Mouse (Mus musculus): ENCODE results near the gene Sbf2.
"Not testable (repeated sequence)": the region's sequence is repeated elsewhere in the genome, so short reads cannot be mapped to it uniquely, and the experiment has no call there.

Gene Sbf2

GRCm38 (mm10) chr7:110629892-110630666 lies 15.4 kb upstream of the Sbf2 start:
- peak; percentile 92 for DNase-seq

GRCm38 (mm10) chr7:110628611-110629354 lies 14.1 kb upstream of the Sbf2 start:
- peak; percentile 69 for DNase-seq

GRCm38 (mm10) chr7:110628273-110628600 lies 13.5 kb upstream of the Sbf2 start:
- DNase-seq, result no peak

DNA sequence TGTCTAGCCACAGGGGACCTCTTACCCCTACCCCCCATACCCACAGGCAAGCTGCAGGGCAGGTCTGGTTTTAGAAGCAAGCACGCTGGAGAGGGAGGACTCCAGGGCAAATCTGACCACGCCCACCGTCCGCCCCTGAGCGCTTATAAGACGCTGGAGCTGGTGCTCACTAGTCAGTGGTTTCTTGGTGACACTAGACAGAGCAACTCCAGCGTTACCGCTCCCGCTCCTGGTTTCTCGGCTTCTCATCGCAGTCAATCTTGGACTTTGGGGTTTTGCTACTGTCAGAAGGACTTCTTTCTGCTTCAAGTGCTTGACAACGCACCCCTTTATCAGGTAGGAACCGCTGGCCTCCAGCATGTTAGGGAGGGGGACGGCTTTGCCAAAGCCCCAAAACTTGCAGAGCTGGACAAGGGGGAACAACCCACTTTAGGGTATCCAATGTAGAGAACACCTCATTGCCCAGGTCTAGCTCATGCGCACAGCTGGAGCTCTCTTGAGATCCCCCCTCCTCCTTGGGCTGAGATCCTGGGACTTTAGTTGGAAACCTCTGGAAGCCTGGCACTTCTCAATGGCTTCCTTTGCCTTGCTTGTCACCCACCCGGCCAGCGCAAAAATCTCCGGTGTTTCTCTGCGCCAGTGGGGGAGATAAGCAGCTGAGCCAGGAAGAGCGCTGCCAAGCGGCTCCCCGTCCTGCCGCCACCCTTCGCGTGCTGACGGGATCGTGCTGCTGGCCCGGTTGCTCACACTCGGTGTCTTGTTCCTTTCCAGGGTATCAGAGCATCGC lies 13.0 kb upstream of the Sbf2 start, which contains the start of gene Adm:
Gene Adm, plus strand, starts transcription at position 176 of the 787 bp plus-strand sequence.
- peak; percentile 93 for DNase-seq

- DNase-seq, result peak; percentile 63
Observed at GRCm38 (mm10) chr7:110627099-110627482, 12.4 kb upstream of the Sbf2 start.

DNA sequence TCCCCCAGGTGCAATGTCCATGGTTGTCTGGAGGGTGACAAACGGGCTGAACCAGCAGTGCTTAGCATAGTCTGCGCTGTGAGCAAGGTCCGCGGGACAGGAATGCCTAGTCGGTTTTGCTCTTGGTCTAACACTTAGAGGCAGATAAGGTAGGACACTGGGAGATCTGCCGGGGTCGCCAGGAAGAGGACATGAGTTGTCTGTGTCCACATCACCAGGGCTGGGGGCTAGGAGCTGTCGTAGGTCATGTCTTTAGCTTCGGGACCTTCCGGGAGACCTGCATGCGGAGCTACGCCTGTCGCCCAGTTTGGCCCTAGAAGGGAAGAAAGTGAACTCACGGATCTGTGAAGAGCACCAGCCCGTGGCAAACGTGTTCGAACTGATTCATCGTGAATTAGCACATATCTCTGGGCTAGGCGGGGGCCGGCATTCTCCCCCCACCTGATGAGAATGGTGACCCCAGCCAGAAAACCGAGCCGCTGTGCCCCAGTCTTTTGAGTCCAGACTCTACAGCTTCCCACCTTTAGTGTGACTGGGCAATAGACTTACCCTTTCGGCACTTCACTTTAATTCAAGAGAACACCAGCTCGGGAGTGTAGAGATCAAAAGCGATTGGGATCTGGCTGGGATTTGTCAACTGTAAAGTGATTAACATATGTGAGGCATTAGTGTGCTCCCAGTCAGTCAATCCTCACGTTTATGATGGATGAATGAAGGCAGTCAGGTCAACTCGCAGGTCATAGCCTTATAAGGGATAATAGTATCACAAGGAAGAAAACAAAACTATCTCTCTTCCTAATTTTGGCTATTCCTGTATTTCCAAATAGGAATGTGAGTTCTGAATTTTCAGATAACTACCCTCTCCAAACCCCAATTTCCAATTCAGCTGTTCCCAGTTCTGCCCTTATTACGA lies 11.7 kb upstream of the Sbf2 start:
- peak; percentile 57 for DNase-seq

- peak; percentile 30 for DNase-seq
Observed at GRCm38 (mm10) chr7:110625489-110625888, 10.8 kb upstream of the Sbf2 start.

- peak; percentile 55 for DNase-seq
Observed at GRCm38 (mm10) chr7:110624961-110625360, 10.2 kb upstream of the Sbf2 start.

GRCm38 (mm10) chr7:110624067-110624466 lies 9.3 kb upstream of the Sbf2 start:
- no peak for DNase-seq

GRCm38 (mm10) chr7:110619086-110619611 lies 4.4 kb upstream of the Sbf2 start:
- no peak for DNase-seq

DNA sequence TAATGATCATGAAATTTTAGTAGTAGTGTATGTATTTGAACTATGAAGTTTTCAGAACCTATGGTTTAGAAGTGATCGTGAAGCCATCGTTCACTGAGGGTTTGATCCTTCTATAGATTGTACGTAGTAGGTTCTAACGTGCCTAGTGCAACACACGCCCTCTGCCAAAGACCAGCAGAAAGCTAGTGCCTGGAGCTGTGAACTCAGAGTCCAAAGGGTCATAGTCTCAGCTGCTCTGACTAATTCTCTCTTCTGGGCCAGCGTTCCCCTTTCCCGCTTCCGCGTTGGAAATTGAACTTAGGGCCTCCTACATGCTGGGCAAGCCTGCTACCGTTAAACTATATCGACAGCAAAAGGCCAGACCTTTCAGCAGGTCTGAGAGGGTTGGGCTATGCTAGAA lies 1.1 kb upstream of the Sbf2 start:
- DNase-seq, result peak; percentile 66

DNA sequence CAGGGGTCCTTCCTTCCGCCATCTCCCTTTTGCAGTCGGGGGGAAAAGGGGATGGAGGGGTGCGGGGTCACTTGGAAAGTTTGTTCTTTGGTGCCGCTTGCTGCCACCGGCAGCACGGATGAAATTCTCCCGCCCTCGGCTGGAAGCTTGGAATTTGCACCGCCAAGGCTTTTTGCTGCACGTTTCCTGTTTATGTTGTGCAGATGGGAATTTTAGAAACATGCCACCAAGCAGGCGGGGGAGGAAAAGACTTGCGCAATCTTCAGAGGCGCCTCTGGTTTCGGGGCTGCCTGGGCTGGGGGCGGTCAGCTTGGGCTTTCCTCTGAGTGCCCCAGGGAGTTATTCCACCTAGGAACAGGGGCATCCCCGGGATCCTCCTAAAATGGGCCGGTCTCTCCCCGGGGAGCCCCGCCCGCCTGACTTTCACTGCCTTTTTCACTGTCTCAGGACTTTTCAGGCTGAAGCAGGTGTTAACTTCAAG lies 469 bp upstream of the Sbf2 start:
- DNase-seq, result peak; percentile 84

- DNase-seq, result no peak
Observed at GRCm38 (mm10) chr7:110613381-110614132, 1.2 kb downstream of the Sbf2 start.

- no peak for DNase-seq
Observed at GRCm38 (mm10) chr7:110606906-110607305, 7.8 kb downstream of the Sbf2 start.

- DNase-seq, result no peak
Observed at GRCm38 (mm10) chr7:110605476-110605875, 9.2 kb downstream of the Sbf2 start.

- no peak for DNase-seq
Observed at GRCm38 (mm10) chr7:110597141-110597540, 17.6 kb downstream of the Sbf2 start.

DNA sequence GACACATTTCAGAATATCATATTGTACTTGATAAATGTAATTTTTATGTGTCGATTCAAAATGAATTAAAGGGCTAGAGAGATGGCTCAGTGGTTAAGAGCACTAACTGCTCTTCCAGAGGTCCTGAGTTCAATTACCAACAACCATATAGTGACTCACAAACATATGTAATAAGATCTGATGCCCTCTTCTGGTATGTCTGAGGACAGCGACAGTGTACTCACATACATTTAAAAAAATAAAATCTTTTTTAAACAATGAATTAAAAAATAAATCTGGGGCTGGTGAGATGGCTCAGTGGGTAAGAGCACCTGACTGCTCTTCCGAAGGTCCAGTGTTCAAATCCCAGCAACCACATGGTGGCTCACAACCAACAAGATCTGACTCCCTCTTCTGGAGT lies 20.7 kb downstream of the Sbf2 start:
- not testable (repeated sequence) for DNase-seq

- no peak for DNase-seq
Observed at GRCm38 (mm10) chr7:110587721-110588120, 27.0 kb downstream of the Sbf2 start.

DNA sequence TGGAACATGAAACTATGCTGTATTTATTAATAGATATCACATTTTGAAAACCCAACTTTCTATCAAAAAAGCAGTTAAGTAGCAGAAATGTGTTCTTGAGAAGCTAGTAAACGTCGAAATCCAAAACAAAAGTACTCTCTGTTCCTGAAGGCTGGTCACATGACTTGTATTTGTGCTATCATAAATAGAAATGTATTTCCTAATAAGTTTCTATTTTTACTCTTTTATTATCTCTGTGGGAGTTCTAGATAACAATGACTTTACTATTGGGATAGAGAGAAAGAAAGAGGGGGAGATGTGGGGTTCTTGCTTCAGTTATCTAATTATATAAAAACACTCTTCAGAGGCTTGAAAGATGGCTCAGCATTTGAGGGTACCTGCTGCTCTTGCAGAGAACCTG lies 29.5 kb downstream of the Sbf2 start:
- DNase-seq, result no peak

GRCm38 (mm10) chr7:110584159-110584558 lies 30.6 kb downstream of the Sbf2 start:
- DNase-seq, result no peak

DNA sequence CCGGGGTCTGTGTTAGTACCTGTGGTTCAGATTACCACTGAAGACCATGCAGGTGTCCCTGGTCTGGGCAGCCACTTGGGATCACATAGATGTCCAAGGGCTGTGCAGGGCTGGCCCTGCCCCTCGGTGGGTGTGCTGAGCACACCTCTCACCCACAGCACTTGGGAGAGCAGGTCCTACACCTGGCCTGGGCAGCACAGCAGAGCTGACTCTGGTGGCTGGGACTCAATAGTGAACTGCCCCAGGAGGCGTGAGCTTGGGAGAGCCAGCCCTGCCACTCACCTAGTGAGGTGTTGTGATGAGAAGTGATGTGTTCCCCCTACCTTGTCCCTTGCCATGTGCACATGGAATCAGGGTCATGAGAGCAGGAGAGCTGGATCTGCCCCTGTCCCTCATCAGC lies 31.0 kb downstream of the Sbf2 start:
- no peak for DNase-seq
